Mouse (Mus musculus): ENCODE results near the gene Smad9.

DNA sequence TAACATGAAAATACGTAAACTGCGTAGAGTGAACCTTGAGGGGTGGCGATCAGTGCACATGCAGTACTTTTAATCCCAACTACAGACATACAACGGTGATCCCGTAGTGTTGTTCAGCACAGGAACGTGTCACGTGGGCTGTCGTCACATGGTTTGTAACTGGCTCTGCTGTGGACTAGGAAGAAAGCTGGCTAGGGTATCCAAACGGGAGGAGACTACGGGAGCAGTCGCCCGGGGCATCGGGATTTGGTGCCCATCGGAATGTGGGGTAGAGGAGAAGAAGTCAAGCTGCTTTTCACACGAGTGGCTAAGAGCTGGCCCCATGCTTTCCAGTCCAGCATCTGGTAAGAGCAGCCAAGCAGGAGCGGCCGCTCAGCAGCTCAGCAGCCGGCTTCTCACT is 9.0 kb downstream of the Smad9 start:
- no peak for TF ChIP-seq CTCF (IDR thresholded peaks at IDR 0.05; ENCODE audit: borderline replicate concordance, extremely low read depth, insufficient read depth, insufficient read length)
- no peak for TF ChIP-seq POLR2A (IDR thresholded peaks at IDR 0.05; ENCODE audit: borderline replicate concordance, extremely low read depth, insufficient read depth, insufficient read length, poor library complexity, severe bottlenecking)
